Mouse (Mus musculus): ENCODE measurements at regions not wholly inside any gene's neighbourhood (a gene's known extent, or its start where the extent isn't known, plus 50 kb on each side); places are given as distances from the start of the nearest gene placed in this dataset.

DNA sequence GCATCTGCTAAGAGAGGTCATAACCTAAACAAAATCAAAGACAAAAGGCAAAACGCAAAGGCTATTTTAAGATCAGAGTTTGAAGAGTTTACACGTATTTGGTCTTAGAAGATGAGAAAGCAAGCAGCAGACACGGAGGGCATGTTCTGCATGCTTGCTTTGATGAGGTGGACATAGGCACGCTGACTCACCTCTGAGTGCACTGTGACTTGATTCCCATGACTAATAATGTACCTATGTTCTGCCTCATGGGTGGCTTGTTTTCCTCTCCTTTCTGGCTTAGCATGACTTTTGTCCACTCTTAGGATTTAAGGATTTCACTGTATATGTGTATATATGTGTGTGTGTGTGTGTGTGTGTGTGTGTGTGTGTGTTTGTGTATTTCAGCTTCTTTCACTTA, 75.2 kb downstream of the Klf5 start:
- TF ChIP-seq E2F4 (IDR thresholded peaks at IDR 0.05; ENCODE audit: borderline replicate concordance, low read depth, low read length): no peak
- no peak for TF ChIP-seq ETS1 (IDR thresholded peaks at IDR 0.05; ENCODE audit: low read depth, low read length)
- TF ChIP-seq POLR2A (IDR thresholded peaks at IDR 0.05; ENCODE audit: control insufficient read depth in 1 of 2, insufficient read depth in 1 of 2, low read depth in 1 of 2, low read length in 2 of 2, poor library complexity in 1 of 2): no peak
- TF ChIP-seq ZKSCAN1 (IDR thresholded peaks at IDR 0.05; ENCODE audit: low read depth, low read length): no peak
- no peak for TF ChIP-seq SIN3A (IDR thresholded peaks at IDR 0.05; ENCODE audit: low read length)
- no peak for TF ChIP-seq RCOR1 (IDR thresholded peaks at IDR 0.05; ENCODE audit: low read depth, low read length)
- no peak for TF ChIP-seq CTCF (IDR thresholded peaks at IDR 0.05 in 2 of 3, conservative IDR thresholded peaks at IDR 0.05 in 1 of 3; ENCODE audit: control insufficient read depth in 1 of 3, insufficient read depth in 1 of 3, low read depth in 2 of 3, low read length in 3 of 3, poor library complexity in 1 of 3, severe bottlenecking in 1 of 3)
- no peak for TF ChIP-seq GABPA (IDR thresholded peaks at IDR 0.05; ENCODE audit: low read depth, low read length)
- TF ChIP-seq ZNF384 (IDR thresholded peaks at IDR 0.05; ENCODE audit: low read depth, low read length): no peak
- no peak for TF ChIP-seq MXI1 (IDR thresholded peaks at IDR 0.05; ENCODE audit: low read depth, low read length)
- TF ChIP-seq USF1 (IDR thresholded peaks at IDR 0.05; ENCODE audit: low read depth, low read length): no peak
- no peak for TF ChIP-seq CHD1 (IDR thresholded peaks at IDR 0.05; ENCODE audit: low read depth, low read length)
